Mouse (Mus musculus): ENCODE measurements around the gene Dgkd. TPM values are rescaled to one million over a fixed set of nuclear protein-coding genes. Genes with fewer than 3 reads are reported as not detected.

Gene Dgkd
- polyA plus RNA-seq, 1 experiment from 2014 or later = 37.8 TPM

GRCm38 (mm10) chr1:87929730-87930129 lies 76.6 kb downstream of the Dgkd start:
- 92% methylated on average over 5 of the region's 5 CpGs for WGBS
- H3K36me3 ChIP-seq = peaks cover 97% of the 10 kb centered on the region
- H3K9me3 ChIP-seq (replicated peaks) = no peaks in the 10 kb centered on the region
- H3K27me3 ChIP-seq (ENCODE audit: low read depth, poor library complexity, severe bottlenecking) = no peaks in the 10 kb centered on the region
- no peaks in the 10 kb centered on the region for H3K4me1 ChIP-seq
- H3K4me3 ChIP-seq = no peak overlapping the region
- DNase-seq (ENCODE audit: low spot score) = no peak
- no peak overlapping the region for H3K27ac ChIP-seq (replicated peaks)

GRCm38 (mm10) chr1:87933051-87933450 lies 80.0 kb downstream of the Dgkd start:
- peaks cover 97% of the 10 kb centered on the region for H3K36me3 ChIP-seq
- H3K9me3 ChIP-seq (replicated peaks) = no peaks in the 10 kb centered on the region
- H3K4me1 ChIP-seq = no peaks in the 10 kb centered on the region
- no peak overlapping the region for H3K4me3 ChIP-seq
- 84% methylated on average over 5 of the region's 5 CpGs for WGBS
- H3K27ac ChIP-seq (replicated peaks) = no peak overlapping the region
- no peaks in the 10 kb centered on the region for H3K27me3 ChIP-seq (ENCODE audit: low read depth, poor library complexity, severe bottlenecking)
- no peak for DNase-seq (ENCODE audit: low spot score)

- no peak overlapping the region for H3K4me3 ChIP-seq
- no peak for DNase-seq (ENCODE audit: low spot score)
- WGBS = 93% methylated on average over 9 of the region's 9 CpGs
- H3K27ac ChIP-seq (replicated peaks) = no peak overlapping the region
- no peaks in the 10 kb centered on the region for H3K27me3 ChIP-seq (ENCODE audit: low read depth, poor library complexity, severe bottlenecking)
- H3K36me3 ChIP-seq = peaks cover 98% of the 10 kb centered on the region
- H3K4me1 ChIP-seq = no peaks in the 10 kb centered on the region
- no peaks in the 10 kb centered on the region for H3K9me3 ChIP-seq (replicated peaks)
Observed at GRCm38 (mm10) chr1:87935095-87935494, 82.0 kb downstream of the Dgkd start.

GRCm38 (mm10) chr1:87935546-87935945 lies 82.5 kb downstream of the Dgkd start:
- WGBS = 85% methylated on average over 2 of the region's 2 CpGs
- DNase-seq (ENCODE audit: low spot score) = no peak
- Histone ChIP-seq H3K4me3 (no peak overlapping the region), H3K4me1 (no peaks in the 10 kb centered on the region), H3K27ac (replicated peaks) (no peak overlapping the region), H3K9me3 (replicated peaks) (no peaks in the 10 kb centered on the region), H3K27me3 (ENCODE audit: low read depth, poor library complexity, severe bottlenecking) (no peaks in the 10 kb centered on the region), H3K36me3 (peaks cover 98% of the 10 kb centered on the region)

GRCm38 (mm10) chr1:87936075-87936474 lies 83.0 kb downstream of the Dgkd start:
- Histone ChIP-seq H3K27ac (replicated peaks) (no peak overlapping the region), H3K27me3 (ENCODE audit: low read depth, poor library complexity, severe bottlenecking) (no peaks in the 10 kb centered on the region), H3K9me3 (replicated peaks) (no peaks in the 10 kb centered on the region), H3K4me3 (no peak overlapping the region), H3K36me3 (peaks cover 98% of the 10 kb centered on the region), H3K4me1 (no peaks in the 10 kb centered on the region)
- 94% methylated on average over 7 of the region's 7 CpGs for WGBS
- DNase-seq (ENCODE audit: low spot score) = no peak

- no peaks in the 10 kb centered on the region for H3K4me1 ChIP-seq
- 55% methylated on average over 2 of the region's 2 CpGs for WGBS
- no peak overlapping the region for H3K27ac ChIP-seq (replicated peaks)
- no peak overlapping the region for H3K4me3 ChIP-seq
- H3K36me3 ChIP-seq = peaks cover 98% of the 10 kb centered on the region
- DNase-seq (ENCODE audit: low spot score) = no peak
- H3K27me3 ChIP-seq (ENCODE audit: low read depth, poor library complexity, severe bottlenecking) = no peaks in the 10 kb centered on the region
- no peaks in the 10 kb centered on the region for H3K9me3 ChIP-seq (replicated peaks)
Observed at GRCm38 (mm10) chr1:87936516-87936915, 83.4 kb downstream of the Dgkd start.

GRCm38 (mm10) chr1:87941765-87942164 lies 88.7 kb downstream of the Dgkd start:
- Histone ChIP-seq H3K36me3 (peaks cover 100% of the 10 kb centered on the region), H3K27me3 (ENCODE audit: low read depth, poor library complexity, severe bottlenecking) (no peaks in the 10 kb centered on the region), H3K4me3 (no peak overlapping the region), H3K27ac (replicated peaks) (no peak overlapping the region), H3K9me3 (replicated peaks) (no peaks in the 10 kb centered on the region), H3K4me1 (no peaks in the 10 kb centered on the region)
- no peak for DNase-seq (ENCODE audit: low spot score)
- 93% methylated on average over 1 of the region's 1 CpGs for WGBS

GRCm38 (mm10) chr1:87947681-87948091 lies 94.6 kb downstream of the Dgkd start:
- Histone ChIP-seq H3K27ac (replicated peaks) (no peak overlapping the region), H3K4me1 (no peaks in the 10 kb centered on the region), H3K36me3 (peaks cover 98% of the 10 kb centered on the region), H3K4me3 (no peak overlapping the region), H3K27me3 (ENCODE audit: low read depth, poor library complexity, severe bottlenecking) (no peaks in the 10 kb centered on the region), H3K9me3 (replicated peaks) (no peaks in the 10 kb centered on the region)
- DNase-seq (ENCODE audit: low spot score) = no peak
- 95% methylated on average over 6 of the region's 6 CpGs for WGBS

GRCm38 (mm10) chr1:87951641-87952040 lies 98.6 kb downstream of the Dgkd start:
- Histone ChIP-seq H3K9me3 (replicated peaks) (no peaks in the 10 kb centered on the region), H3K4me3 (no peak overlapping the region), H3K36me3 (peaks cover 97% of the 10 kb centered on the region), H3K27me3 (ENCODE audit: low read depth, poor library complexity, severe bottlenecking) (no peaks in the 10 kb centered on the region), H3K27ac (replicated peaks) (no peak overlapping the region), H3K4me1 (no peaks in the 10 kb centered on the region)
- DNase-seq (ENCODE audit: low spot score) = no peak
- whole genome bisulfite sequencing = 93% methylated on average over 3 of the region's 3 CpGs

- DNase-seq (ENCODE audit: low spot score) = no peak
- H3K36me3 ChIP-seq = peaks cover 94% of the 10 kb centered on the region
- 87% methylated on average over 3 of the region's 3 CpGs for WGBS
Observed at GRCm38 (mm10) chr1:87953073-87953472, 100.0 kb downstream of the Dgkd start.

GRCm38 (mm10) chr1:87958931-87959330 lies 105.8 kb downstream of the Dgkd start:
- no peak for DNase-seq (ENCODE audit: low spot score)

More at GRCm38 (mm10) chr1:87953073-87953472, 100.0 kb downstream of the Dgkd start:
- H3K9me3 ChIP-seq (replicated peaks) = no peaks in the 10 kb centered on the region
- H3K4me3 ChIP-seq = no peak overlapping the region
- no peak overlapping the region for H3K27ac ChIP-seq (replicated peaks)
- no peaks in the 10 kb centered on the region for H3K27me3 ChIP-seq (ENCODE audit: low read depth, poor library complexity, severe bottlenecking)
- H3K4me1 ChIP-seq = no peaks in the 10 kb centered on the region

GRCm38 (mm10) chr1:87959532-87959931 lies 106.4 kb downstream of the Dgkd start:
- Histone ChIP-seq H3K4me1 (peaks cover 16% of the 10 kb centered on the region), H3K27ac (replicated peaks) (no peak overlapping the region), H3K36me3 (peaks cover 84% of the 10 kb centered on the region), H3K27me3 (ENCODE audit: low read depth, poor library complexity, severe bottlenecking) (no peaks in the 10 kb centered on the region), H3K9me3 (replicated peaks) (no peaks in the 10 kb centered on the region), H3K4me3 (no peak overlapping the region)
- no peak for DNase-seq (ENCODE audit: low spot score)
- WGBS = 82% methylated on average over 4 of the region's 4 CpGs

More at GRCm38 (mm10) chr1:87958931-87959330, 105.8 kb downstream of the Dgkd start:
- H3K27ac ChIP-seq (replicated peaks) = no peak overlapping the region
- H3K9me3 ChIP-seq (replicated peaks) = no peaks in the 10 kb centered on the region
- H3K27me3 ChIP-seq (ENCODE audit: low read depth, poor library complexity, severe bottlenecking) = no peaks in the 10 kb centered on the region
- H3K4me3 ChIP-seq = no peak overlapping the region
- H3K36me3 ChIP-seq = peaks cover 84% of the 10 kb centered on the region
- H3K4me1 ChIP-seq = peaks cover 16% of the 10 kb centered on the region
- WGBS = 95% methylated on average over 1 of the region's 1 CpGs

- Histone ChIP-seq H3K9me3 (replicated peaks) (no peaks in the 10 kb centered on the region), H3K27ac (replicated peaks) (peak overlapping the region; percentile 64; the same call in 1 of the 2 replicates), H3K4me1 (peaks cover 16% of the 10 kb centered on the region), H3K36me3 (peaks cover 82% of the 10 kb centered on the region), H3K4me3 (no peak overlapping the region), H3K27me3 (ENCODE audit: low read depth, poor library complexity, severe bottlenecking) (no peaks in the 10 kb centered on the region)
- no peak for DNase-seq (ENCODE audit: low spot score)
- WGBS = 26% methylated on average over 4 of the region's 4 CpGs
Observed at GRCm38 (mm10) chr1:87959998-87960431, 106.9 kb downstream of the Dgkd start.

GRCm38 (mm10) chr1:87960752-87961151 lies 107.7 kb downstream of the Dgkd start:
- no peaks in the 10 kb centered on the region for H3K9me3 ChIP-seq (replicated peaks)
- peaks cover 79% of the 10 kb centered on the region for H3K36me3 ChIP-seq
- H3K27me3 ChIP-seq (ENCODE audit: low read depth, poor library complexity, severe bottlenecking) = no peaks in the 10 kb centered on the region
- peak overlapping the region; percentile 64; the same call in 1 of the 2 replicates for H3K27ac ChIP-seq (replicated peaks)
- DNase-seq (ENCODE audit: low spot score) = no peak
- H3K4me1 ChIP-seq = peaks cover 16% of the 10 kb centered on the region
- H3K4me3 ChIP-seq = no peak overlapping the region
- WGBS = 91% methylated on average over 4 of the region's 4 CpGs

Data from midbrain, embryonic 10.5 days (tissue).